Mouse (Mus musculus): ENCODE data around the gene Tomm40.

DNA sequence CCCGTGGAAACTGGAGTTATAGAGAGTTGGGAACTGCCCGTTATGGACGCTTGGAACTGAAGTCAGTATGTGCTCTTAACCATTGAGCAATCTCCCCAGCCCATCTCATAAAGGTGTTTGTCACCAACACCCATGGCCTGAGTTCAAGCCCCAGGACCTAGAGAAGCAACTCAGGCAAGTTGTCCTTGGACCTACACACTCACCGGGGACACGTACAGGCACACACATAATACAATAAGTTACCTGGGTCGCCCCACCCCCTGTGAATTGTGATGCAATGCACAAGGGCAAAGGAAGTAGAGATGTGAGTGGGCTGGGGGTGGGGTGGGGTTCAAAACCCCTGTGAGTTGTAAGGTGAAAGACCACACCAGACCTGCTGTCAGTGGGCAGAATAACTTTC, 28.7 kb downstream of the Tomm40 start:
- TF ChIP-seq CTCF (IDR thresholded peaks at IDR 0.05; ENCODE audit: low read depth, low read length) (no peak), POLR2A (IDR thresholded peaks at IDR 0.05; ENCODE audit: borderline replicate concordance, low read depth, low read length) (no peak)

Measured in bone marrow macrophage, adult 2 months (primary cell).